Mouse (Mus musculus) testis, adult 2 months (tissue): ENCODE measurements around the gene Pgs1.

ENCODE experiments used
- CTCF ChIP-seq: fragments of 200-500 bp; IDR thresholded peaks from 2 replicates; pipeline ENCODE4 v1.5.1; 2012; ENCODE audit warnings: low read depth, mild to moderate bottlenecking, inconsistent platforms, low read length, moderate library complexity; ENCODE audit not compliant: control insufficient read depth, insufficient read depth, insufficient replicate concordance
- POLR2A ChIP-seq: fragments of 200-500 bp; IDR thresholded peaks from 2 replicates; pipeline ENCODE4 v1.6.1; 2012; ENCODE audit warnings: low read depth, mild to moderate bottlenecking, inconsistent platforms, low read length, moderate library complexity; ENCODE audit not compliant: control insufficient read depth

DNA sequence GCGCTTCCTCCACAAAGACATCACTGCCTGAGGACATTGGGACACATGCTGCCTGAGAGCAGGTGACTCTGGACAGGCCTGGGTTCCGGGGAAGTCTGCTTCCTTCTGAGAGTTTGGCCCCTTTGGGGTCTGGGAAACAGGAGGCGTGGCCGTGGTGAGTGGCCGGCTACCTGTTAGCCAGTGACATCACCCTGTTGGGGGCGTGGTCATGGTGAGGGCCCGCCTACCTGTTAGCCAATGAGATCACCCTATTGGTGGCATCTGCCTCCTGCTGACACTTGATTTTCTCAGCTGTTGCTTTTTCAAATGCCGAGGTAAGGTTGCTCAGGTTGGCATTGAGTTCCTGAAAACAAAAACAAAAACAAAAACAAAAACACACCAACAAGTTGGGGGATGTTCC, 63.5 kb downstream of the Pgs1 start:
- no peak for TF ChIP-seq CTCF
- no peak for TF ChIP-seq POLR2A
